Mouse (Mus musculus): ENCODE measurements at regions not wholly inside any gene's neighbourhood (a gene's known extent, or its start where the extent isn't known, plus 50 kb on each side); places are given as distances from the start of the nearest gene placed in this dataset.
"Not testable (repeated sequence)": the region's sequence is repeated elsewhere in the genome, so short reads cannot be mapped to it uniquely, and the experiment has no call there.

- ATAC-seq; H3K27ac ChIP-seq; H3K4me3 ChIP-seq (ENCODE audit: low read length); H3K9ac ChIP-seq (replicated peaks; ENCODE audit: low read length); H3K36me3 ChIP-seq (ENCODE audit: insufficient read depth, low read length); H3K27me3 ChIP-seq (ENCODE audit: insufficient read depth, low read length); H3K9me3 ChIP-seq (ENCODE audit: low read length); DNase-seq (ENCODE audit: low spot score); H3K4me2 ChIP-seq (ENCODE audit: low read depth, low read length); H3K4me1 ChIP-seq (ENCODE audit: insufficient read depth, low read length): not testable (repeated sequence)
Measured at GRCm38 (mm10) chr8:19976461-19976860, 73.3 kb downstream of the Gm31371 start.

- H3K4me3 ChIP-seq (ENCODE audit: low read length) = peak overlapping the region; percentile 37
- H3K27me3 ChIP-seq (ENCODE audit: insufficient read depth, low read length) = no peaks in the 10 kb centered on the region
- no peaks in the 10 kb centered on the region for H3K4me1 ChIP-seq (ENCODE audit: insufficient read depth, low read length)
- no peaks in the 10 kb centered on the region for H3K36me3 ChIP-seq (ENCODE audit: insufficient read depth, low read length)
- peak; percentile 81 for TF ChIP-seq CTCF (IDR thresholded peaks at IDR 0.05; ENCODE audit: low read depth)
- peak overlapping the region; percentile 58 for H3K4me2 ChIP-seq (ENCODE audit: low read depth, low read length)
- ATAC-seq (peak; percentile 98), DNase-seq (ENCODE audit: low spot score) (peak; percentile 78)
- H3K9ac ChIP-seq (replicated peaks; ENCODE audit: low read length) = peak overlapping the region; percentile 46
- no peaks in the 10 kb centered on the region for H3K9me3 ChIP-seq (ENCODE audit: low read length)
- 0 out of 2 replicates have a peak overlapping the region, but pooled peaks have one; percentile 41 for H3K27ac ChIP-seq
- 12% methylated on average over 42 of the region's 42 CpGs for WGBS
Measured at GRCm38 (mm10) chr8:19979536-19980345, 76.5 kb downstream of the Gm31371 start.

GRCm38 (mm10) chr8:19980346-19980726, 77.1 kb downstream of the Gm31371 start:
- peak overlapping the region; percentile 37 for H3K4me3 ChIP-seq (ENCODE audit: low read length)
- ATAC-seq = 0 out of 2 replicates have a peak, but pooled peaks have one; percentile 47
- not testable (repeated sequence) for H3K36me3 ChIP-seq (ENCODE audit: insufficient read depth, low read length); H3K27me3 ChIP-seq (ENCODE audit: insufficient read depth, low read length); H3K4me1 ChIP-seq (ENCODE audit: insufficient read depth, low read length); H3K9me3 ChIP-seq (ENCODE audit: low read length)
- 0 out of 2 replicates have a peak overlapping the region, but pooled peaks have one; percentile 41 for H3K27ac ChIP-seq
- peak overlapping the region; percentile 58 for H3K4me2 ChIP-seq (ENCODE audit: low read depth, low read length)
- peak; percentile 8 for DNase-seq (ENCODE audit: low spot score)
- H3K9ac ChIP-seq (replicated peaks; ENCODE audit: low read length) = peak overlapping the region; percentile 46
- WGBS = 31% methylated on average over 26 of the region's 26 CpGs

DNA sequence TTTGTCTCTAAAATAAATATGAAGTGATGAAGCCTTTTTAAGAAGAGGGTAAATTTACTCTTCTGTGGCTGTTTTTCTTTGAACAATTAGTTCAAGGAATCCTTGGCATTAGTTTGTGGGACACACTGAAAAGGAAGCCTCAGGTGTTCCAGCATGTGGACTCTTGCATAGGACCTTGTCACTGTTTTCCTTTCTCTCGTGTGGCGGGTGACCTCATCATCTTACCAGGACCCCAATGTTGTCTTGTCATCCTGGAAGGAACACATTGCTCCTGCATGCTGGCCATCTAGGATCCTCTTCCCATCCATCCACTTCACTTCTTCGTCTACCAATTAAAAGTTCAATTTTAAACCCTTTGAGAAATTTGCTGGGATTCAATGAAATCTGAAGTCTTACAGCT, 104.9 kb downstream of the Gm31371 start:
- not testable (repeated sequence) for H3K9me3 ChIP-seq (ENCODE audit: low read length); H3K4me3 ChIP-seq (ENCODE audit: low read length); DNase-seq (ENCODE audit: low spot score); H3K4me2 ChIP-seq (ENCODE audit: low read depth, low read length); H3K4me1 ChIP-seq (ENCODE audit: insufficient read depth, low read length); H3K9ac ChIP-seq (replicated peaks; ENCODE audit: low read length); H3K36me3 ChIP-seq (ENCODE audit: insufficient read depth, low read length); ATAC-seq; H3K27me3 ChIP-seq (ENCODE audit: insufficient read depth, low read length); H3K27ac ChIP-seq
- 82% methylated on average over 3 of the region's 3 CpGs for WGBS

GRCm38 (mm10) chr8:20010947-20011346, 107.8 kb downstream of the Gm31371 start:
- ATAC-seq; H3K36me3 ChIP-seq (ENCODE audit: insufficient read depth, low read length); DNase-seq (ENCODE audit: low spot score); H3K27ac ChIP-seq; H3K4me2 ChIP-seq (ENCODE audit: low read depth, low read length); H3K9ac ChIP-seq (replicated peaks; ENCODE audit: low read length); H3K9me3 ChIP-seq (ENCODE audit: low read length); H3K4me1 ChIP-seq (ENCODE audit: insufficient read depth, low read length); H3K4me3 ChIP-seq (ENCODE audit: low read length); H3K27me3 ChIP-seq (ENCODE audit: insufficient read depth, low read length): not testable (repeated sequence)
- peak; percentile 23 for TF ChIP-seq CTCF (IDR thresholded peaks at IDR 0.05; ENCODE audit: low read depth)
- WGBS = 76% methylated on average over 8 of the region's 8 CpGs

DNA sequence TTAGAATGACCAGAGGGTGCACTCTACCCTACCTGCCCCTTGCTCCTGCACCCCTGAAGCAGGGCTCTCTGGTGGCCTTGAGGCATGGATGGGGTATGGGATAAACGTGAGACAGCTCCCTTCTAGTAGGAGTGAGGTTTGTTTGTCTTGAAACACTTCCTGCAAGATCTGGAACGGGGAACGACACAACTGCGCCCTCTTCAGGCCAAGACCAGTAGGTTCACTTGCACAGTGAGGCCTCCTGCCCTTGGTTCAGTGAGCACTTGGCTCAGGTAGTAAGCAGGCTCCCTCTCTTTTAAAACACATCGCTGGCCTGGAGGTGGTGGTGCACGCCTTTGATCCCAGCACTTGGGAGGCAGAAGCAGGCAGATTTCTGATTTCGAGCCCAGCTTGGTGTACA, 110.1 kb downstream of the Gm31371 start:
- DNase-seq (ENCODE audit: low spot score) = not testable (repeated sequence)

DNA sequence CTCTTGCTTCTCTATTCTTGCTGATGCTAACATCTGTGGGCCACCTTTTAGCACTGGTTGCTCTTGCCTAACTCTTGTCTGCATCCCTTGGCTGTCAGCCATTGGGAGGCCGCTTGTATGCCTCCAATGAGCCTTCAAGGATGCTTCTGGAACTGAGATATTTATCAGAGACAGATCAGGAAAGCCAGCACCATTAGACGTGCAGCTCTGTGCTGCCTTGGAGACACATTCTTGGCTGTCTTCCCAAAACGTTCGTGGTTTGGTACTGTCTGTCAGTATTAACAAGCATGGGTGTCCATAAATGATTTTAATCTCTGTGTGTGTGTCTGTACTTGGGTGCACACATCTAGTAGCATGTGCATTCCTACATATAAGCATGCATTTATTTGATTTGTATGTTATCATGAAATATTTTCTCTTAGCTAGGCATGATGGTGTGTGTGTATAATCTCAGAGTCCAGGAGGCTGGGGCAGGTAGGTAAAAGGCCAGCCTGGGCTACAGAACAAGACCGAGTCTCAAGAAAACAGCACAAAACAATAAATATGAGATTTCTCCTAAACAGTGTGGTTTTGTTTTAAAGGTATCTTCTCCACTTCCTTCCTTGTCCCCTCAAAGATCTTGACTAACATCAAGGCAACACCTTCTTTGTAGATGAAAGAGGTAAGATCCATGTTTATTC, 111.4 kb downstream of the Gm31371 start:
- not testable (repeated sequence) for H3K36me3 ChIP-seq (ENCODE audit: insufficient read depth, low read length); ATAC-seq; H3K4me3 ChIP-seq (ENCODE audit: low read length); H3K27ac ChIP-seq; H3K4me2 ChIP-seq (ENCODE audit: low read depth, low read length); H3K4me1 ChIP-seq (ENCODE audit: insufficient read depth, low read length); H3K9ac ChIP-seq (replicated peaks; ENCODE audit: low read length); H3K27me3 ChIP-seq (ENCODE audit: insufficient read depth, low read length); H3K9me3 ChIP-seq (ENCODE audit: low read length); DNase-seq (ENCODE audit: low spot score)
- WGBS = 71% methylated on average over 5 of the region's 5 CpGs

More for the DNA sequence above, 110.1 kb downstream of the Gm31371 start:
- not testable (repeated sequence) for H3K27ac ChIP-seq; H3K4me2 ChIP-seq (ENCODE audit: low read depth, low read length); H3K4me3 ChIP-seq (ENCODE audit: low read length); H3K36me3 ChIP-seq (ENCODE audit: insufficient read depth, low read length); H3K9me3 ChIP-seq (ENCODE audit: low read length); H3K4me1 ChIP-seq (ENCODE audit: insufficient read depth, low read length); H3K9ac ChIP-seq (replicated peaks; ENCODE audit: low read length); H3K27me3 ChIP-seq (ENCODE audit: insufficient read depth, low read length); ATAC-seq
- 74% methylated on average over 7 of the region's 7 CpGs for WGBS
